Mouse (Mus musculus) limb, embryonic 14.5 days (tissue): ENCODE measurements around the gene Krt222. TPM values are rescaled to one million over a fixed set of nuclear protein-coding genes. Genes with fewer than 3 reads are reported as not detected.
A peak's percentile ranks its signal among the peaks of the same experiment; 100 is the strongest.

ENCODE experiments used
- ATAC-seq: fragments of 200-750 bp; cut with Nextera tagmentation; 2 replicates; pipeline ENCODE4 v1.8.0; 2017; ENCODE audit warnings: low read depth, moderate number of reproducible peaks, moderate TSS enrichment; ENCODE audit not compliant: low FRiP score
- DNase-seq: peaks from one replicate; pipeline ENCODE4 v3.0.0-alpha.2; 2015; ENCODE audit warnings: low spot score
- H3K27ac ChIP-seq: fragments of 300-500 bp; sonication (generic); replicated peaks from 2 replicates; pipeline ENCODE4 v1.5.1; 2014; ENCODE audit warnings: low read depth, mild to moderate bottlenecking, low read length, moderate library complexity, mixed read lengths
- H3K27me3 ChIP-seq: fragments of 300-500 bp; sonication (generic); 2 replicates; pipeline ENCODE4 v1.6.1; 2014; ENCODE audit warnings: low read length, mixed read lengths; ENCODE audit not compliant: control insufficient read depth, insufficient read depth
- H3K36me3 ChIP-seq: fragments of 300-500 bp; sonication (generic); 2 replicates; pipeline ENCODE4 v1.6.1; 2014; ENCODE audit warnings: mild to moderate bottlenecking, low read length, moderate library complexity, mixed read lengths; ENCODE audit not compliant: control insufficient read depth, insufficient read depth
- H3K4me1 ChIP-seq: fragments of 300-500 bp; sonication (generic); 2 replicates; pipeline ENCODE4 v1.6.1; 2014; ENCODE audit warnings: antibody characterized with exemption, low read length, mixed read lengths; ENCODE audit not compliant: control insufficient read depth, insufficient read depth
- H3K4me2 ChIP-seq: fragments of 300-500 bp; sonication (generic); replicated peaks from 2 replicates; pipeline ENCODE4 v1.6.1; 2014; ENCODE audit warnings: low read depth, mild to moderate bottlenecking, low read length, moderate library complexity; ENCODE audit not compliant: severe bottlenecking
- H3K4me3 ChIP-seq: fragments of 300-500 bp; sonication (generic); replicated peaks from 2 replicates; pipeline ENCODE4 v1.5.1; 2014; ENCODE audit warnings: low read length
- H3K9ac ChIP-seq: fragments of 300-500 bp; sonication (generic); 2 replicates; pipeline ENCODE4 v1.6.1; 2014; ENCODE audit warnings: mild to moderate bottlenecking, low read depth, low read length, moderate library complexity; ENCODE audit not compliant: severe bottlenecking
- H3K9me3 ChIP-seq: fragments of 300-500 bp; sonication (generic); 2 replicates; pipeline ENCODE4 v1.6.1; 2016; ENCODE audit warnings: low read length; ENCODE audit not compliant: control insufficient read depth
- POLR2A ChIP-seq: fragments of 200-500 bp; IDR thresholded peaks from 2 replicates; pipeline ENCODE4 v1.8.0; 2012; ENCODE audit warnings: inconsistent platforms, mild to moderate bottlenecking, moderate library complexity, borderline replicate concordance; ENCODE audit not compliant: insufficient read depth, insufficient read length; ENCODE audit errors: extremely low read depth
- WGBS: fragments of 180-500 bp; shearing (Covaris S2); extraction: QIAGEN DNeasy Blood & Tissue Kit; methylation state at CpG from one replicate; pipeline ENCODE4 v1.1.7; 2014; 5-methylcytosine and 5-hydroxymethylcytosine counted together
- polyA plus RNA-seq, 2 experiments: library from polyadenylated mRNA; depleted of rRNA in 1 of 2; stranded (reverse) in 1 of 2; unstranded in 1 of 2; fragments of >200 nt; fragmentation: Nextera tagmentation in 1 of 2; extraction: Ambion mirVana in 1 of 2; gene quantifications; 2 replicates each; pipeline versions ENCODE4 v1.2.1 to v1.2.3; 2012 to 2014

The Krt222 gene
- polyA plus RNA-seq, 2 experiments = 0.06 to 0.10 TPM

GRCm38 (mm10) chr11:99229641-99230260 is 14.1 kb downstream of the Krt222 start:
- H3K4me1 ChIP-seq = peaks cover 23% of the 10 kb centered on the region
- WGBS = 1% methylated on average over 31 of the region's 31 CpGs
- H3K4me2 ChIP-seq = peak overlapping the region; percentile 72
- DNase-seq (peak; percentile 6), ATAC-seq (peak; percentile 53)
- peak overlapping the region; percentile 100 for H3K9ac ChIP-seq
- H3K36me3 ChIP-seq = peaks cover 30% of the 10 kb centered on the region
- H3K4me3 ChIP-seq = peak overlapping the region; percentile 88
- no peaks in the 10 kb centered on the region for H3K27me3 ChIP-seq
- TF ChIP-seq POLR2A = no peak
- peak overlapping the region; percentile 100 for H3K27ac ChIP-seq
- H3K9me3 ChIP-seq = no peaks in the 10 kb centered on the region

DNA sequence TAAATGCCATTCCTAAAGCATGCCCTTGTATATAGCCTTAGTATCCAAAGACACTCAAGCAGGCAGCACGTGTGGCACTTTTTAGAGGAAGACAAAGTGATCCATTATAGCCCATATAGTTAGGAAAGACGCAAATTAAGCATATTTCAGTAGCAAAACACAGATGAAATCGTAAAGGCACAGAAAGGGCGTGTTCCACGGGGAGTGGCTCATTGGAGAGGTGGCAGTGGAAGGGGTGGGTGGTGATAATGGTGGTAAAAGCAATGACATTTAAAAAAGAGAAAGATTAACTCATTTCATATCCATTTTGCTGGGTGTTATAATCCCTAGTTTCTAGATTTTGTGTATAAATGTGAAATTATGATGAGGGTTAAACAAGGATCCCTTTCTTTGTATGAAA is 17.6 kb downstream of the Krt222 start:
- WGBS = 83% methylated on average over 5 of the region's 5 CpGs
- Histone ChIP-seq H3K4me1 (peaks cover 16% of the 10 kb centered on the region), H3K9ac (no peak overlapping the region), H3K27ac (no peak overlapping the region), H3K4me2 (no peak overlapping the region), H3K27me3 (no peaks in the 10 kb centered on the region), H3K9me3 (no peaks in the 10 kb centered on the region), H3K4me3 (no peak overlapping the region), H3K36me3 (peaks cover 59% of the 10 kb centered on the region)
- DNase-seq = no peak
- no peak for ATAC-seq
- no peak for TF ChIP-seq POLR2A

GRCm38 (mm10) chr11:99223310-99223709 is 20.6 kb downstream of the Krt222 start:
- Histone ChIP-seq H3K27me3 (no peaks in the 10 kb centered on the region), H3K36me3 (peaks cover 84% of the 10 kb centered on the region), H3K9ac (no peak overlapping the region), H3K4me1 (peaks cover 10% of the 10 kb centered on the region; the same call in 1 of the 2 replicates), H3K27ac (no peak overlapping the region), H3K9me3 (no peaks in the 10 kb centered on the region), H3K4me3 (no peak overlapping the region), H3K4me2 (no peak overlapping the region)
- ATAC-seq (no peak), DNase-seq (no peak)
- WGBS = 84% methylated on average over 5 of the region's 5 CpGs
- TF ChIP-seq POLR2A = no peak

DNA sequence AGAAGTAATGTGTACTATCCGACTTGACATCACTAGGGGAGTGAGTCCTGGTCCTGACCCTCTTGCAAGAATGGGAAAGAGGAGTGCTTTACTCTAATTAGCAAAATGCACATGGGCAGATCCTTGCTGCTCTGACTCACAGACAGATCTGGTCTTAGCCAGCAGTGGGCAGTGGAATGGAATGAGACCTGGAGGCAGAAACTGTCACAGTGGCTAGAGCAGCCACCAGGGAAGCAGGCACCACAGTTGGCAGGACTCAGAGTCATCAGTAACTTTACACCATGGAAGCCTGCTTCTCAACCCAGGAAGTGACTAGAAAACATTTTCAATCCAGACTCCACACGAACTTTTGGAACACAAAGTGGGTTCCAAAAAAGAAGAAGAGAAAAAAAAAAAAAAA is 22.1 kb downstream of the Krt222 start:
- Histone ChIP-seq H3K9me3 (no peaks in the 10 kb centered on the region), H3K4me3 (no peak overlapping the region), H3K36me3 (peaks cover 84% of the 10 kb centered on the region), H3K27me3 (no peaks in the 10 kb centered on the region), H3K4me2 (no peak overlapping the region), H3K4me1 (0 out of 2 replicates have a peak, but pooled peaks cover 2% of the 10 kb centered on the region), H3K9ac (no peak overlapping the region), H3K27ac (no peak overlapping the region)
- 71% methylated on average over 2 of the region's 2 CpGs for WGBS
- ATAC-seq = no peak
- no peak for DNase-seq
- no peak for TF ChIP-seq POLR2A

DNA sequence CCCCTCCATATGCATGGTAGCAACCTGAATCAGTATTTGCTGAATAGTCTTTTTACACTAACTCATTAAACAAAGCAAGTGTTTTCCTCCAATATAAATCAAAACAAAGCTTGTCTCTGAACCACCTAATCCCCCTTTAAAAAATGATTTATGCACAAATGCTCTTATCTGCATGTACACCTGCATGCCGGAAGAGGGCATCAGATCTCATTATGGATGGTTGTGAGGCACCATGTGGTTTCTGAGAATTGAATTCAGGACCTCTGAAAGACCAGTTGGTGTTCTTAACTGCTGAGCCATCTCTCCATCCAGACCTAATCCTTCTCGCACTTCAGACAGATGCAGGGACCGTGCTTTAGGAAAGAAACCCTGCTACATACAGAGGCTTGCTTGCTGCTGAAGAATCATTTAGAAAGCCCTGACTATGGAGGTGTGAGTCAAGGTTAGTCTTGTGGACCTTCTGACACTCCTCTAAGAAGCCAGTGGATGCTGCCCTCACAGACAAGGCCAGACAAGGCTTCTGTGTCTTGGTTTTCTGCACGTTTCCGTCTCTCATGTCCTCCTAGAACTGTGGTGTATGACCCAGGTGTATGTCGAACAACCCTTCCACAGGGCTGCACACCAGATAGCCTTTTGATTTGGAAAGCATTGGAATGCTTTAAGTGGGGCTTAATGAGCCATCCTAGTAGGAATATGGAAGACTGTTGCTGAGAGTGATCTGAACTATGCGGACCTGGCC is 26.5 kb downstream of the Krt222 start:
- no peak for ATAC-seq
- no peak overlapping the region for H3K9ac ChIP-seq
- no peak for TF ChIP-seq POLR2A
- H3K4me1 ChIP-seq = no peaks in the 10 kb centered on the region
- no peaks in the 10 kb centered on the region for H3K9me3 ChIP-seq
- no peak overlapping the region for H3K4me3 ChIP-seq
- no peaks in the 10 kb centered on the region for H3K27me3 ChIP-seq
- H3K36me3 ChIP-seq = peaks cover 88% of the 10 kb centered on the region
- WGBS = 92% methylated on average over 7 of the region's 7 CpGs
- DNase-seq = no peak
- H3K27ac ChIP-seq = no peak overlapping the region
- H3K4me2 ChIP-seq = no peak overlapping the region
